Mouse (Mus musculus): ENCODE results near the gene Mmp17.

GRCm38 (mm10) chr5:129586471-129586870, 2.5 kb downstream of the Mmp17 start:
- TF ChIP-seq CTCF (IDR thresholded peaks at IDR 0.05; ENCODE audit: insufficient read depth, low read depth, low read length) (no peak), POLR2A (IDR thresholded peaks at IDR 0.05; ENCODE audit: insufficient read depth, low read depth, low read length) (no peak)
